Mouse (Mus musculus) lung, adult 2 months (tissue): ENCODE data around the gene Apoa1.

ENCODE experiments used
- CTCF ChIP-seq: fragments of 200-500 bp; IDR thresholded peaks from 2 replicates; pipeline ENCODE4 v1.5.1; 2011; ENCODE audit warnings: mild to moderate bottlenecking, low read length, control low read depth; ENCODE audit not compliant: insufficient read depth
- POLR2A ChIP-seq: fragments of 200-500 bp; IDR thresholded peaks from 2 replicates; pipeline ENCODE4 v1.6.1; 2011; ENCODE audit warnings: low read depth, mild to moderate bottlenecking, control low read depth, low read length, borderline replicate concordance; ENCODE audit errors: extremely low read depth

DNA sequence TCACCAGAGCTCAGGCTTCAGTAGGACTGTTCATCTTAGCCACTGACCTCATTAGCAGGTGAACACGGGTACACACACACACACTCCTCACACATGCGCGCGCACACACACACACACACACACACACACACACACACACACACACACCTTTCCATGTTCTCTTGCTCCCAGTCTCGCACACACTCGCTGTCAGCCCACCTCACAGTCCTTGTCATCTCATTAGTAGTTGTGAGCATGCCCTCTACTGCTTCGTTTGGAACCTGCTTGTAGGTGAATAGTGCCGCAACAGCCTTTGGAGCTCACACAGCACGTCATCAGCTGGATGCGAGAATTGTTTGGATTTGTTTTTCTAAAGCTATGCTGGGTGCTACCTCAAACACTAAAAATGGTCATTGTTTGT lies 39.0 kb upstream of the Apoa1 start:
- TF ChIP-seq CTCF (no peak), POLR2A (no peak)
